Mouse (Mus musculus): ENCODE results near the gene Gnai2. TPM values are rescaled to one million over a fixed set of nuclear protein-coding genes. Genes with fewer than 3 reads are reported as not detected.
A peak's percentile ranks its signal among the peaks of the same experiment; 100 is the strongest.
"Not testable (repeated sequence)": the region's sequence is repeated elsewhere in the genome, so short reads cannot be mapped to it uniquely, and the experiment has no call there.

The Gnai2 gene
- polyA plus RNA-seq, 1 experiment: 284 TPM

- no peaks in the 10 kb centered on the region for H3K27me3 ChIP-seq (ENCODE audit: control insufficient read depth, insufficient read depth, low read length, poor library complexity, severe bottlenecking)
- H3K4me1 ChIP-seq (ENCODE audit: control insufficient read depth, insufficient read depth, low read length): peaks cover 2% of the 10 kb centered on the region
Observed at GRCm38 (mm10) chr9:107578587-107578986, 56.6 kb downstream of the Gnai2 start, which contains the start of gene Naa80. Gene Naa80, plus strand, starts transcription at chr9:107578887.

GRCm38 (mm10) chr9:107577871-107578270 is 57.3 kb downstream of the Gnai2 start:
- Histone ChIP-seq H3K4me3 (ENCODE audit: low read depth, low read length) (no peak overlapping the region; the same call in 1 of the 2 replicates), H3K4me1 (ENCODE audit: control insufficient read depth, insufficient read depth, low read length) (peaks cover 2% of the 10 kb centered on the region), H3K9ac (ENCODE audit: low read depth, poor library complexity, severe bottlenecking) (0 out of 2 replicates have a peak overlapping the region, but pooled peaks have one; percentile 47)

More at GRCm38 (mm10) chr9:107578587-107578986, 56.6 kb downstream of the Gnai2 start, which contains the start of gene Naa80:
- TF ChIP-seq CTCF (IDR thresholded peaks at IDR 0.05; ENCODE audit: low read depth, low read length) (no peak), POLR2A (IDR thresholded peaks at IDR 0.05; ENCODE audit: insufficient read depth, low read length) (no peak), EP300 (IDR thresholded peaks at IDR 0.05; ENCODE audit: insufficient read depth, low read depth, low read length) (no peak)
- Histone ChIP-seq H3K27ac (ENCODE audit: insufficient read depth, low read length) (no peak within 1 kb of the TSS), H3K4me3 (ENCODE audit: low read depth, low read length) (no peak within 1 kb of the TSS; the same call in 1 of the 2 replicates), H3K9me3 (replicated peaks; ENCODE audit: control insufficient read depth, insufficient read depth, low read length, poor library complexity, severe bottlenecking) (no peaks in the 10 kb centered on the region), H3K9ac (ENCODE audit: low read depth, poor library complexity, severe bottlenecking) (no peak within 1 kb of the TSS), H3K36me3 (ENCODE audit: control insufficient read depth, insufficient read depth, low read length, poor library complexity, severe bottlenecking) (no peaks in the 10 kb centered on the region)

GRCm38 (mm10) chr9:107576357-107577107 is 58.6 kb downstream of the Gnai2 start, which contains the start of gene Hyal1:
Gene Hyal1, plus strand, starts transcription at chr9:107576927.
- peak within 1 kb of the TSS; percentile 47 for H3K9ac ChIP-seq (ENCODE audit: low read depth, poor library complexity, severe bottlenecking)
- H3K9me3 ChIP-seq (replicated peaks; ENCODE audit: control insufficient read depth, insufficient read depth, low read length, poor library complexity, severe bottlenecking): no peaks in the 10 kb centered on the region
- H3K27me3 ChIP-seq (ENCODE audit: control insufficient read depth, insufficient read depth, low read length, poor library complexity, severe bottlenecking): no peaks in the 10 kb centered on the region
- H3K36me3 ChIP-seq (ENCODE audit: control insufficient read depth, insufficient read depth, low read length, poor library complexity, severe bottlenecking): peaks cover 10% of the 10 kb centered on the region
- H3K4me3 ChIP-seq (ENCODE audit: low read depth, low read length): peak within 1 kb of the TSS; percentile 85
- peaks cover 2% of the 10 kb centered on the region for H3K4me1 ChIP-seq (ENCODE audit: control insufficient read depth, insufficient read depth, low read length)
- no peak for TF ChIP-seq EP300 (IDR thresholded peaks at IDR 0.05; ENCODE audit: insufficient read depth, low read depth, low read length)
- peak; percentile 60 for TF ChIP-seq POLR2A (IDR thresholded peaks at IDR 0.05; ENCODE audit: insufficient read depth, low read length)
- peak within 1 kb of the TSS; percentile 89 for H3K27ac ChIP-seq (ENCODE audit: insufficient read depth, low read length)

More at GRCm38 (mm10) chr9:107577871-107578270, 57.3 kb downstream of the Gnai2 start:
- H3K9me3 ChIP-seq (replicated peaks; ENCODE audit: control insufficient read depth, insufficient read depth, low read length, poor library complexity, severe bottlenecking): no peaks in the 10 kb centered on the region
- H3K27me3 ChIP-seq (ENCODE audit: control insufficient read depth, insufficient read depth, low read length, poor library complexity, severe bottlenecking): no peaks in the 10 kb centered on the region
- H3K27ac ChIP-seq (ENCODE audit: insufficient read depth, low read length): no peak overlapping the region
- no peaks in the 10 kb centered on the region for H3K36me3 ChIP-seq (ENCODE audit: control insufficient read depth, insufficient read depth, low read length, poor library complexity, severe bottlenecking)
- TF ChIP-seq CTCF (IDR thresholded peaks at IDR 0.05; ENCODE audit: low read depth, low read length) (no peak), POLR2A (IDR thresholded peaks at IDR 0.05; ENCODE audit: insufficient read depth, low read length) (no peak), EP300 (IDR thresholded peaks at IDR 0.05; ENCODE audit: insufficient read depth, low read depth, low read length) (no peak)

- Histone ChIP-seq H3K4me1 (ENCODE audit: control insufficient read depth, insufficient read depth, low read length) (peaks cover 2% of the 10 kb centered on the region), H3K36me3 (ENCODE audit: control insufficient read depth, insufficient read depth, low read length, poor library complexity, severe bottlenecking) (peaks cover 12% of the 10 kb centered on the region), H3K27me3 (ENCODE audit: control insufficient read depth, insufficient read depth, low read length, poor library complexity, severe bottlenecking) (no peaks in the 10 kb centered on the region), H3K9me3 (replicated peaks; ENCODE audit: control insufficient read depth, insufficient read depth, low read length, poor library complexity, severe bottlenecking) (no peaks in the 10 kb centered on the region), H3K4me3 (ENCODE audit: low read depth, low read length) (no peak overlapping the region), H3K27ac (ENCODE audit: insufficient read depth, low read length) (peak overlapping the region; percentile 89), H3K9ac (ENCODE audit: low read depth, poor library complexity, severe bottlenecking) (peak overlapping the region; percentile 3)
- TF ChIP-seq EP300 (IDR thresholded peaks at IDR 0.05; ENCODE audit: insufficient read depth, low read depth, low read length): peak; percentile 96
- no peak for TF ChIP-seq POLR2A (IDR thresholded peaks at IDR 0.05; ENCODE audit: insufficient read depth, low read length)
Observed at GRCm38 (mm10) chr9:107575579-107576356, 59.4 kb downstream of the Gnai2 start.

GRCm38 (mm10) chr9:107573774-107574173 is 61.4 kb downstream of the Gnai2 start:
- H3K27ac ChIP-seq (ENCODE audit: insufficient read depth, low read length); H3K27me3 ChIP-seq (ENCODE audit: control insufficient read depth, insufficient read depth, low read length, poor library complexity, severe bottlenecking); H3K4me1 ChIP-seq (ENCODE audit: control insufficient read depth, insufficient read depth, low read length); H3K4me3 ChIP-seq (ENCODE audit: low read depth, low read length); H3K9me3 ChIP-seq (replicated peaks; ENCODE audit: control insufficient read depth, insufficient read depth, low read length, poor library complexity, severe bottlenecking); H3K9ac ChIP-seq (ENCODE audit: low read depth, poor library complexity, severe bottlenecking): not testable (repeated sequence)
- TF ChIP-seq CTCF (IDR thresholded peaks at IDR 0.05; ENCODE audit: low read depth, low read length): peak; percentile 31
- peaks cover 12% of the 10 kb centered on the region for H3K36me3 ChIP-seq (ENCODE audit: control insufficient read depth, insufficient read depth, low read length, poor library complexity, severe bottlenecking)

- no peak for TF ChIP-seq EP300 (IDR thresholded peaks at IDR 0.05; ENCODE audit: insufficient read depth, low read depth, low read length)
- TF ChIP-seq POLR2A (IDR thresholded peaks at IDR 0.05; ENCODE audit: insufficient read depth, low read length): no peak
- TF ChIP-seq CTCF (IDR thresholded peaks at IDR 0.05; ENCODE audit: low read depth, low read length): no peak
- peaks cover 12% of the 10 kb centered on the region for H3K36me3 ChIP-seq (ENCODE audit: control insufficient read depth, insufficient read depth, low read length, poor library complexity, severe bottlenecking)
- H3K4me1 ChIP-seq (ENCODE audit: control insufficient read depth, insufficient read depth, low read length): peaks cover 4% of the 10 kb centered on the region
- H3K9me3 ChIP-seq (replicated peaks; ENCODE audit: control insufficient read depth, insufficient read depth, low read length, poor library complexity, severe bottlenecking): no peaks in the 10 kb centered on the region
- no peaks in the 10 kb centered on the region for H3K27me3 ChIP-seq (ENCODE audit: control insufficient read depth, insufficient read depth, low read length, poor library complexity, severe bottlenecking)
- H3K9ac ChIP-seq (ENCODE audit: low read depth, poor library complexity, severe bottlenecking): no peak overlapping the region
- H3K4me3 ChIP-seq (ENCODE audit: low read depth, low read length): no peak overlapping the region
- H3K27ac ChIP-seq (ENCODE audit: insufficient read depth, low read length): no peak overlapping the region
Observed at GRCm38 (mm10) chr9:107572327-107572662, 62.9 kb downstream of the Gnai2 start.

All from ES-Bruce4 (cell line).